Mouse (Mus musculus): ENCODE data around the gene Rbfox2.
A peak's percentile ranks its signal among the peaks of the same experiment; 100 is the strongest.

The Rbfox2 gene

GRCm38 (mm10) chr15:77192154-77192935, 114.5 kb downstream of the Rbfox2 start:
- no peak for DNase-seq (ENCODE audit: low spot score)

DNA sequence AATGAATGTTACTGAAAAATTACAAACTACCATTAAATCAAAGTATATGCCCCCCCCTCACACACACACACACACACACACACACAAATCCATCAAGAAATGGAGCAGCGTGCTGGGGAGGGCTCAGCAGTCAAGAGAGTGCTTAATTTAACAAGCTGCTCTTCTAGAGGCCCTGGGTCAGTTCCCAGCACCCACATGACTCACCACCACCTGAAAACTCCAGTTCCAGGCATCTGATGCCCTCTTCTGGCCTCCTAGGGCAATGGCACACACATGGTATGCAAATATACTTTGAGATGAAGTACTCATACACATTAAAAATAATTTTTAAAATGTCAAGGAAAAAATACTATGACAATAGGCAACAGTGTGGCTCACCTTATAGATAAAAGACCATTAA, 120.7 kb downstream of the Rbfox2 start:
- DNase-seq (ENCODE audit: low spot score): no peak

GRCm38 (mm10) chr15:77185614-77186013, 121.2 kb downstream of the Rbfox2 start:
- DNase-seq (ENCODE audit: low spot score): no peak

DNA sequence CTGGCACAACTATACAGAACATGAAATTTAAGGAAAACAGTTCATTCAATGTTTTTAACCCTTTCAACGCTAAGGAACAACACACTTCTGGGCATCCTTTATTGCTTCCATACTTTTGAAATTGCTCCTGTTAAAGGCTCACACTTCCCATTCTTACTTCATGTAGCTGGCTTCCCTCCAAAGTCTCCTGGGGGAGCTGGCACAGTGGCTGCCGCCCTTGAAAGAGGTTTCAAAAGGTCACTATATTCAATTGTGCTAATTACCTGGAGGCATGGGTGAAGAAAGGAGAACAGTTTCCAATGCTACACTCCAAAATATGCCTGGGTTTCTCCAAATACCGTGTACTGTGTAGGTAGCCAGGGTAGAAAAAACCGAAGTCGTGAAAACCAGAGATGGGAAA, 124.0 kb downstream of the Rbfox2 start:
- DNase-seq (ENCODE audit: low spot score): no peak

DNA sequence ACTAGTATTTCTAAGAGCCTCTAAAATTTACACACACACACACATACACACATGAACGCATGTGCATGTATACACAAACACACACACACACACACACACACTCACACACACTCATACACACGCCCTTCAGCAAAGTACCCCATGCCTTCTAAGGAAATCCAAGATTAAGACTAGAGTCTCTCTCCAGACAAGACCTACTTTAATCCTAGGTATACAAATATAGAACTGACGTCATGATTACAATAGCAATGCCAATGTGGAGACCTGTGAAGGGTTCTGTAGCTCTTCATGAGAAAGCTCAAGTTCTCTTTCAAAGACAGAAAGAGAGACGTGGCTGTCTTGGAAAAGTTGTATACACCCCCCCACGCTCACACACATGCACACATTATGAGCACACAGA, 132.8 kb downstream of the Rbfox2 start:
- DNase-seq (ENCODE audit: low spot score): no peak

GRCm38 (mm10) chr15:77172414-77172813, 134.4 kb downstream of the Rbfox2 start:
- DNase-seq (ENCODE audit: low spot score): no peak

DNA sequence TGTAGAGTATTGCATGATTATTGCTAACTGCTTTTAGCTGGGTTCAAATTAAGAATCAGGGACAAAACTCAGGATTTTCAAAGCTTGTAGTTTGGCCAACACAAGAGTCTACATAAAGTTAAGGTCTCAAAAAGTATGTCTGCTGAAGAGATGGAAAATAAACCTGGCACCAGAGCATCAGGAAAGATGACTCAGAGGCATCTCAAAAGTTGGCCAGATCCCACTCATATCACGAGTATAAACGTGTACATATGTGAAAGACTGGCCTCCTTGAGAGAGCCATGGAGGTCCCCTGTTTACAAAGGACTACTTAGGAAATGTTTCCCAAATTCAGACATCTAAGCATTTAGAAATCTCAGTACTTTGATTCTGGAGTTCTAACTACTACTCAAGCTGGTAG, 138.0 kb downstream of the Rbfox2 start:
- no peak for DNase-seq (ENCODE audit: low spot score)

GRCm38 (mm10) chr15:77166225-77166732, 140.5 kb downstream of the Rbfox2 start:
- DNase-seq (ENCODE audit: low spot score): peak; percentile 34

DNA sequence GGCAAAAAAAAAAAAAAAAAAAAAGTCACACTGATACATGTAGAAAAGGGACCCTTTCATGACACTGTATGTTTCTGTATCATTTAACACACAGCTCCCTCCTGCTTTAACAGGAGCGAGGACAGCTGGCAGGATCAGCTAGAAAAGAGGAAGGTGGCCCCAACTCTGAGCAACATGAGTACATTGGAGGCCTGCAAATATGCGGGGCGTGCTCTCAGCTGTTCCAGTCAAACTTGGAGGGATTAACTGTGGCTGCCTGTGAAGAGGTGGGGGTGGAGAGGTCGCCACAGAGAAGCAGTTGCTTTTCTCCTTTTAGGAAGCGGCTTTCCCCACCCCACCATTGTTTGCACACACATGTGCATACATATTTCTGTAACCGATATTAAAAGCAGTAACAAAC, 143.5 kb downstream of the Rbfox2 start:
- peak; percentile 16 for DNase-seq (ENCODE audit: low spot score)

- DNase-seq (ENCODE audit: low spot score): peak; percentile 18
Measured at GRCm38 (mm10) chr15:77162931-77163330, 143.9 kb downstream of the Rbfox2 start.

DNA sequence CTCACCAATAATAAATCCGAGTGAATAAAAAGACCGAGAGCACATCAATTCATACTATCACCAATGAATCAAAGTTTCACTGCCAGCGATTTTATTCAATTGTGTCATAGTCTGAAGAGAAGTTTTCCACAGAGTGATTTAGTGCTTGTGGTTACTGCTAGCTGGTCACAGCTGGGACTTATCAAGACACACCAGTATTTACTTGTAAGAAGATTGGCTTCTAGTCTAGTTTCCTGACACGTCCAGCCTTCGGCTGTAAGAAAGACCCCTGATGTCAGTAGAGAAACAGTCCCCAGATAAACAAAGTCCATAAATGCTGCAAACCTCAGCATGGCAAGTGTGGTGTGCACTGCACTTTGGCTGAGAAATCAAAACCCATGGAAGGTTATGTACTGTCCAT, 145.4 kb downstream of the Rbfox2 start:
- no peak for DNase-seq (ENCODE audit: low spot score)

DNA sequence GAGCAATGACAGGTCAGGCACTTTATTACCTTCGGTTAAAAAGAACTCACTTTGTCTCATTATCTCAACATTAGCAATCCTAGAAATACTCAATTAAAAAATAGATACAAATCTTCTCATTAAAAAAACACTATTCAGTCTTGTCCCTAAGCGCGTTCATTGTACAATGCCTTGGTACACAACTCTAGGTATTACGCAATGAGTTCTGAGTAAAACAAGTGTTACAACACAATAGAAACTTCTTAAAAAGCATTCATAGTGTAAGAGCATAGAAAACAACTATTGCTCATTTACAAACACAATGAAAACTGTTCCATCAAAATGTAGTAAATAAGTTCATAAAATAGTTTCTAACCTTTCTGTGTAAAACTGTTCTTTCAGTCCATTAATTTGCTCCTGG, 146.0 kb downstream of the Rbfox2 start:
- no peak for DNase-seq (ENCODE audit: low spot score)

DNA sequence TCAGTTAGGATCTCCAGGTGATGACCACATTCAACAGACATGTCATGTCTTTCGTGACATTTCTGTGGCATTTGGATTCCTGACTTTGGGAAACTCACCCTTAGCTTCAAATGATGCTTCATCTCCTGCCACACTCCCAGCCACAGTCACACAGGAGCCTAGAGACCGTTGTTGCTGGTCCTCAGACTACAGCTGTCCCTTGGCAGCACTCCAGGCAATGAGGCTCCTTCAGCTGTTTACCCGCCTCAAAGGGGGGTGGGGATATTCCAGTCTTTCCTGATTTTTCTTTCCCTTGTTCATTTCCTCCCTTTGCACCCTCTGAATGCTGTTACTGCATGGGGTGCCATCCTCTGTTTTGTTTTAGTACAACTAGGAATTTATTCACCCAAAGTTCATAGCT, 150.3 kb downstream of the Rbfox2 start:
- DNase-seq (ENCODE audit: low spot score): no peak

DNA sequence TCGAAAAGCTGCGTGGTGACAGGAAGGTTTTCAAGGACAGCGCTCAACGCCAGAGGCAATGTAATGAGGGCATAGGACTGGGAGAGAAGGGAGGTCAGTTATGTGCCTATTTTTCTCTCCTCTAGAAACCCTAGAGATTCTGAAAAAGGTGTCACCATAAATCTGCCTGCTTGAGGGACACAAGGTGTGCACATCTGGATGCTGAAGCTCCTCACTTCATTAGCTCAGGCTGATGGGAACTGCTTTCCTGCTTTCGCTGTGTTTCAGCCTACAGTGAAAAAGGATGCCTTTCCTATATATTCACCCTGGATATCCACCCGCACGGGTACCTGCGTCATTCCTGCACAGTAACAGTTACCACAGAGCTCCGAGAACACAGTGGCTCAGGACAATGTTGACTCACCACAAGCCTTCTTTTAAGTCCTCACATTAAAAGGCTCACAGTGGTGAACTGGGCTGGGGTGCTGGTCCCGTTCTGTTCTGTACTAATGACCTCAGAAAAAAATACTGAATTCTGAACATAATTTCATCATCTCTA, 152.5 kb downstream of the Rbfox2 start:
- DNase-seq (ENCODE audit: low spot score): no peak

DNA sequence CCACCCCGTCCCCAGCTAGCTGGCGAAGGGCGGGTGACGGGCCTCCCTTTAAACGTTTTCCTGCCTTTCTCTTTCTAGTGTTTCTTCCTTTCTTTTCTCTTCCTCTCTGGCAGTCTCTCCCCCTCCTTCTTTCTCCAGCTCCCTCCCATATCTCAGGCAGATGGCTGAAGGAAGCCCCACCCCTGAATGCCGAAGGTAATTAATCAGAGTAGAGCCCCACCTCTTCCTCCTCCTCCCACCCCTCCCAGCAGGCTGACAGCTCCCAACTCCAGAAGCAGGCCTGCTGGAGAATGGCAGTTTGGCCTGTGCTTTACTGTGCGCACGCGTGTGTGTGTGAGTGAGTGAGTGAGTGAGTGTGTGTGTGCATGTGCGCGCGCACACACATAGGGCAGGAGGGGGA, 153.2 kb downstream of the Rbfox2 start:
- peak; percentile 89 for DNase-seq (ENCODE audit: low spot score)

- DNase-seq (ENCODE audit: low spot score): no peak
Measured at GRCm38 (mm10) chr15:77153088-77153546, 153.7 kb downstream of the Rbfox2 start.

- DNase-seq (ENCODE audit: low spot score): peak; percentile 24
Measured at GRCm38 (mm10) chr15:77152336-77153087, 154.3 kb downstream of the Rbfox2 start.

DNA sequence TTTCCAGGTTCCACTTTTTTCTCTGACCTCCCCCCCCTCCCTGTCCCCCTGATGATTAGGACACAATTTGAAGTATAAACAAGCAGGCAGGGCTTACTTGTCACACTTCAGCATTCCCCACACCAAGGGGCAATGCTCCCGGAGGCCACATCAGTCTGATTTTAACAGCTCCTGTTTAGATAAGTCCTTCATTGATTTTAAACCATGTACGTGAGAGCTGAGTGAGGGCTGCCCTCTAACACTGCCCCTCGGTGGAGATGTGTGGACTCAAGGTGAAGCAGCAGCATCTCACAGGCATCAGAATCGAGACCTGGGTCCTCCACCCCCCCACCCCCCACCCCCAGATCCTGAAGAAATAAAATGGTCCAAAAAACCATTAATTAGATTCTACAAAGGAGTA, 155.0 kb downstream of the Rbfox2 start:
- DNase-seq (ENCODE audit: low spot score): no peak

DNA sequence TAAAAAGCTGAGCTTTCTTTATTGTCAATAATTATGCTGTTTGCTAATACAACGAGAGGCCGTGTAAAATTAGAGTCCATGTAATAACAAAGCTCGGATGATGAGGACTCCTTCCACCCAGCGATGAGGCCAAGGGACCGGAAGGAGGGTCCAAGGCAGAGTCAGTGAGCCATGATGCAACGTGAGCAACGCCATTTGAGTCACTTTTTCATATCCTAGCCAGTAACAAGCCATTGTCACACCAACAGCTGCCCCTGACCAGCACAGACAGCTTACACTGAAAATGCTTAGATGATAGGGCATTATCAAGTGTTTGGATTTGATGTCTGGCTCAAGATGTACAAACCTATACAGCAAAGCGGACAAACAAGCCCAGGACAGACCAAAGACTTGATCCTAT, 155.6 kb downstream of the Rbfox2 start:
- DNase-seq (ENCODE audit: low spot score): no peak

DNA sequence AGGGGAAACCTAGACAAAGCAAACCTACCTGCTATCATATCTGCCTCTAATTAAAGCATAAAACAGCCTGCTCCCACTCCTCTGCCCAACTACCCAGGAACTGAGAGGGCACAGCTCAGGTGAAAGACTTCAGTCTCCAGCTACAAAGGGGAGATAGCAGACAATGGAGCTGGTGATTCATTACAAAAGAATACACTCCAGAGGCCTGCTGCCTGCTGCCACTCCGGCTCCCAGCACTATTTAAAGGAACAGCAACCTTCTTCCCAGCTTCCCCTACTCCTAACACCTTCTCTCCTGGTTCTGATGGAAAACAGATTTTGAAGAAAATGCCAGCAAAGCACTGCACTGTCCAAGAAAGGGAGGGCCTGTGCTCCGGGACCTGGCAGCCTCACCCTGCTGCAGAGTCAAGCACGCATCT, 156.4 kb downstream of the Rbfox2 start:
- DNase-seq (ENCODE audit: low spot score): peak; percentile 32

DNA sequence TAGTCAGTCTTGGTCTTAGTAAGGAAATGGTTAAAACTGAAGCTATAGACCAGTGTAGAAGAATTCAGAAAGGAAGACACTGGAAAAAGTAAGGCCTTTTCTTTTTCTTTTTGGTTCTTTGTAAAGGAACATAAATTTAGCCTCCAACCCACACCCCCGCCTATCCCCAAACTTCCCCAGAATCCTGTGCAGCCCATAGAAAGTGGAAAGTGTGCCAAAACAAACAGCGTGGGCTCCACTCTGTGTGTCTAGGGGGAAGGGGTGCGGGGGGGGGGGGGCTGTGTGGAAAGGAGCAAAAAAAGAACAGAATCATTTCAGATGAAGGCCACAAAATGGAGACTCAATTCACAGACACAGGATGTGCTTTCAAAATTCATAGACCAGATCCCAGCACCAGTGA, 156.8 kb downstream of the Rbfox2 start:
- DNase-seq (ENCODE audit: low spot score): no peak

GRCm38 (mm10) chr15:77149551-77149950, 157.3 kb downstream of the Rbfox2 start:
- DNase-seq (ENCODE audit: low spot score): no peak

DNA sequence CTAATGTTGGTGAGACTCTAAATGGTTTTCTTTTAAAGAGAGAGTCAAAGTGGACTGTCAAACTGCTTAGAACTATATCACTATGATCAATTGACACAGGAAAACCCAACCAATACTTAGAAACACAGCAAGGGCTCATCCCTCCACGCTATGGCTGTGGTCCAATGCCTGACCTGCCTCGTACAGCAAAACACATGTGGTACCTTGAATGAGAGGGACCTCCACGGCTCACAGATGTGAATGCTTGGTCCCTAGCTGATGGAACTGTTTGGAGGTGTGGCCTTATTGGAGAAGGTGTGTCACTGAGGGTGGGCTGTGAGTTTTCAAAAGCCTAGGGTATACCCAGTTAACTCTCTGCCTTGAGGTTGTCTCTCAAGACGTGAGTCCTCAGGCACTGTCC, 159.9 kb downstream of the Rbfox2 start:
- no peak for DNase-seq (ENCODE audit: low spot score)
